Mouse (Mus musculus) midbrain, embryonic 10.5 days (tissue): ENCODE measurements at regions not wholly inside any gene's neighbourhood (a gene's known extent, or its start where the extent isn't known, plus 50 kb on each side); places are given as distances from the start of the nearest gene placed in this dataset.

ENCODE experiments used
- DNase-seq: peaks from one replicate; pipeline ENCODE4 v3.0.0-alpha.2; 2017; ENCODE audit warnings: low spot score
- H3K27ac ChIP-seq: fragments of 300-500 bp; sonication (generic); replicated peaks from 2 replicates; pipeline ENCODE4 v1.5.1; 2016; ENCODE audit warnings: mild to moderate bottlenecking
- H3K27me3 ChIP-seq: fragments of 300-500 bp; sonication (generic); 2 replicates; pipeline ENCODE4 v1.6.1; 2016; ENCODE audit warnings: low read depth, mild to moderate bottlenecking; ENCODE audit not compliant: poor library complexity, severe bottlenecking
- H3K36me3 ChIP-seq: fragments of 300-500 bp; sonication (generic); 2 replicates; pipeline ENCODE4 v1.6.1; 2016; ENCODE audit warnings: mild to moderate bottlenecking, moderate library complexity
- H3K4me1 ChIP-seq: fragments of 300-500 bp; sonication (generic); 2 replicates; pipeline ENCODE4 v1.6.1; 2016
- H3K4me3 ChIP-seq: fragments of 300-500 bp; sonication (generic); 2 replicates; pipeline ENCODE4 v1.5.1; 2016; ENCODE audit warnings: mild to moderate bottlenecking, moderate library complexity
- H3K9me3 ChIP-seq: fragments of 300-500 bp; sonication (generic); replicated peaks from 2 replicates; pipeline ENCODE4 v1.6.1; 2016; ENCODE audit warnings: mild to moderate bottlenecking
- WGBS: fragments of 180-500 bp; shearing (Covaris S2); methylation state at CpG from one replicate; pipeline ENCODE4 v1.1.7; 2016; 5-methylcytosine and 5-hydroxymethylcytosine counted together

DNA sequence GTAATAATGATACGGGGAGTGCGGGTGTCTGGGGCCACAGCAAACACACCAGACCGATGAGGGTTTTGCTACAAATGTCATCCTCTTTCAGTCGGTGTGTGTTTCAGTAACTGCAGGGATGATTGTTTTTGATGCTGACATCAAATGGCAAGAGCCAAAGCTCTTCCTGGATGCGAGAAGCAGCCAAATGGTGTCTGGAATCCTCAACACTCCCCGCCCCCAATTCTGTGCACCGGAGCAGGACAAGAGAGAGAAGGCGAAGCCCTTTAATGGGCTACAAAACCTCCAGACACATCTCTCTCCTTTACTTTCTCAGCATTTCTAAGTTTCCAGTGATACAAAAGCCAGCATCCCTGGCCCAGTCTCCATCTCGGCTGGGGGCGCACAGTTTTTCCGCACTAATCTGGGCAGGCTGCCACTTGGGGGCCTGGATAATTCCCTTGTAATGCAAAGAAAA is 94.1 kb upstream of the Fbxo11 start:
- Histone ChIP-seq H3K4me3 (peak overlapping the region; percentile 39), H3K9me3 (0 out of 2 replicates have a peak, but pooled peaks cover 6% of the 10 kb centered on the region), H3K36me3 (no peaks in the 10 kb centered on the region), H3K4me1 (peaks cover 24% of the 10 kb centered on the region), H3K27me3 (peaks cover 9% of the 10 kb centered on the region; the same call in 1 of the 2 replicates), H3K27ac (no peak overlapping the region)
- WGBS, result 3% methylated on average over 11 of the region's 11 CpGs
- peak; percentile 19 for DNase-seq

DNA sequence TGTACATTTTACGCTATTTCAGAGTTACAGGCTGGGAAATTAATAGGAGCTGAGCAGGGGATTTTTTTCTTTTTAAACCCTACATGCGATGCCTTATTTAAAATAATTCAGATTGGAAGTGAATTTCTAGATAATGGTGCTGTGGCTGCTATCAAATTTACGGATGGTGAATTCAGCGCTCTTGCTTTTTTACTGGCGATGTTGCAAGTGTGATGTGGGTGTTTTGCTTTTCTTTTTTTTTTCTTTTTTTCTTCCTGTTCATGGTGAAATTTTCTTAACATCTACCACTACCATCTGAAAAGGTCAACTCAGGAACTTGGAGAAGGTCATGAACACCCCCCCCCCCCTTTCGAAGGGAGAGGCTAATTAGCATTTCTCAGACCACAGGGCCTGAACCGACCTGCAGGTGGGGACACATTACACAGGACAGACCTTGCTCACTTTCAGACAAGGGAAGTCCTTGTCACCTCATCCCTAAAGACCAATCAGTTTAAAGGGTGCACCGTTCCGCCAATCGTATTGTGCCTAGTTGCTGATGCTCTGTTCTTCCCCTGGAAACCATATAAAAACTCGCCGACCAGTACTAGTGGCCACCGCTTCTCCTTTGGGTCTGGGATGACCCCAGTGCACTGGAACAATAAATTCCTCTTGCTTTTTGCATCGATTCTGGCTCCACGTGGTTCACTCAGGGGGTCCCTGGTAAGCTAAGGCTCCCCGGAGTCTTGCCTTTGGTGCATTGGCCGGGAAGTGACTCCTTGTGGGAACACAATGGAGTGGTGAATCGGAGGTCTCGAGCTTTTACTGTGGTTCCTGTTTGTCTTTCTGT is 95.0 kb upstream of the Fbxo11 start:
- 34% methylated on average over 19 of the region's 19 CpGs for WGBS
- 0 out of 2 replicates have a peak, but pooled peaks cover 6% of the 10 kb centered on the region for H3K9me3 ChIP-seq

DNA sequence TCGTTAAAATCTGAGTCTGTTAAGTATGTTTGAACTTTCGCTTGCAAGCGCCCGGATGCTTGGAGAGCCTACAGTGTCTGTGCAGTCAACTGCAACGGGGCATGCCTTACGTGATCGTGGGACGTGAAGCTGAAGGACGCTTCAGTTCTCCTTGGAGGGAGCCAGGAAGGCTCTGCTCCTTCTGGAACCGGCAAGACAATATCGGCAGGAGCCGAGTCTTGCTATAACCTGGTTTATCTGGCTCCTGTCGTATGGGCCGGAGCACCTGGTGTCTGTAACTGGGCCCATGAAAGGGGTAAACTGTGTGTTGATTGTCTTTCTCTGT is 95.5 kb upstream of the Fbxo11 start:
- Histone ChIP-seq H3K4me1 (peaks cover 24% of the 10 kb centered on the region), H3K36me3 (no peaks in the 10 kb centered on the region), H3K27me3 (peaks cover 9% of the 10 kb centered on the region; the same call in 1 of the 2 replicates), H3K27ac (no peak overlapping the region), H3K9me3 (0 out of 2 replicates have a peak, but pooled peaks cover 6% of the 10 kb centered on the region), H3K4me3 (peak overlapping the region; percentile 29; the same call in 1 of the 2 replicates)
- DNase-seq, result no peak
- WGBS, result 72% methylated on average over 14 of the region's 14 CpGs

More for the DNA sequence above, 95.0 kb upstream of the Fbxo11 start:
- Histone ChIP-seq H3K36me3 (no peaks in the 10 kb centered on the region), H3K4me1 (peaks cover 24% of the 10 kb centered on the region), H3K27me3 (peaks cover 9% of the 10 kb centered on the region; the same call in 1 of the 2 replicates), H3K4me3 (peak overlapping the region; percentile 39), H3K27ac (no peak overlapping the region)
- DNase-seq, result peak; percentile 14

DNA sequence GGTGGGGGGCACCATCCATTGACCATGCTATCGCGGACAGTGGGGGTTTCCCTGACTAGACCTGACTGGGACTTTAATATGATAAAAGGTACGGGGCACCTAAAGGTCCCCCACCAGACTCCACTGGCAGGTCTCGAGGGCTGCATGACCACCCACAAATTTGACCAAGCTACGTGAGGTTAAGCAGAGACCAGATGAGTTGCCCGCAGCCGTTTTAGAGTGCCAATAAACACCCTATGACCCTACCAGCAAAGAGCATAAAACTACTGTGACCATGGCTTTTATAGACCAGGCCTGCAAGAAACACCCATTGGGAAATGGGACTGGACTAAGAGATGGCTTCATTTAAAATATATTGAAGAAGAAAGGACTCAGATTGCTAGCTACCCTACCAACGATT is 96.7 kb upstream of the Fbxo11 start:
- Histone ChIP-seq H3K9me3 (0 out of 2 replicates have a peak, but pooled peaks cover 5% of the 10 kb centered on the region), H3K27ac (no peak overlapping the region), H3K27me3 (peaks cover 9% of the 10 kb centered on the region; the same call in 1 of the 2 replicates), H3K4me1 (peaks cover 24% of the 10 kb centered on the region), H3K36me3 (no peaks in the 10 kb centered on the region), H3K4me3 (no peak overlapping the region)
- no peak for DNase-seq
- WGBS, result 94% methylated on average over 8 of the region's 8 CpGs

DNA sequence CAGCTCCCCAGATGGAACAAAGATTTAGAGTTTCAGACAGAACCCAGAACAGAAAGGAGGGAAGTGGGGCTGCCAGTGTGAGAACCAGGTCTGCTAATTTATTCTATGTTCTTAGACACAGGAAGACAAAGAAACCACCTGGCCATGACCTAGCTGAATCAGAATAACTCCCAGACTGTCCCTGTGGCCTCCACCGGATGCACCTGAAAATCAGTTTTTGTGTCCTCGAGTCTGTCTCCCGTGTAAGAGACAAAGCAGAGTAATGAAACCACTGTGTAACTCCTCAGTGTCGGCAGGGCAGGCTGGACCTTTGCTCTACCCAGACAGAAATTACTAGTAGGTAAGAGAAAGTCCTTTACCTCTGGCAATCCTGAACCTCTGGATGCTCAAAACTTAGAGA is 99.7 kb upstream of the Fbxo11 start:
- Histone ChIP-seq H3K27me3 (0 out of 2 replicates have a peak, but pooled peaks cover under 1% of the 10 kb centered on the region), H3K9me3 (no peaks in the 10 kb centered on the region), H3K4me3 (no peak overlapping the region), H3K4me1 (peaks cover 7% of the 10 kb centered on the region), H3K36me3 (no peaks in the 10 kb centered on the region), H3K27ac (no peak overlapping the region)
- WGBS, result 85% methylated on average over 4 of the region's 4 CpGs
- no peak for DNase-seq

DNA sequence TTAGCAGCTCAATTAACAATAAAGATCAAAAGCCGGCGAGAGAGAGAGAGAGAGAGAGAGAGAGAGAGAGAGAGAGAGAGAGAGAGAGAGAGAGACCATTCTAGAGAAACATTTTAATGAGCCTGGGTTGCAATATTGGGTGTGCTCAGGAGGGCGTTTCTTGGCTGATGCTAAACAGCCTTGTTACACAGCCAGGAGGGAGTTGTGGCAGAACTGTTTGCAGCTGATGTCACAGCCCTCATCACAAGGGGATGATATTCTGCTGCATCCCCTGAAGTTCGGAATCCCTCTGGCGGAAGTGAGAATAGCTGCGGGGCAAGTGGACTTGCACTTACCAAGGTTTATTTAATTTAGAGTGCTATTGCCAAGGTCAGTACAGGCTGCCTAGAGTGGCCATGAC is 100.7 kb upstream of the Fbxo11 start:
- no peaks in the 10 kb centered on the region for H3K27me3 ChIP-seq
- no peaks in the 10 kb centered on the region for H3K36me3 ChIP-seq
- no peak for DNase-seq
- 92% methylated on average over 6 of the region's 6 CpGs for WGBS
- no peaks in the 10 kb centered on the region for H3K4me1 ChIP-seq
- H3K4me3 ChIP-seq, result no peak overlapping the region
- no peak overlapping the region for H3K27ac ChIP-seq
- no peaks in the 10 kb centered on the region for H3K9me3 ChIP-seq

DNA sequence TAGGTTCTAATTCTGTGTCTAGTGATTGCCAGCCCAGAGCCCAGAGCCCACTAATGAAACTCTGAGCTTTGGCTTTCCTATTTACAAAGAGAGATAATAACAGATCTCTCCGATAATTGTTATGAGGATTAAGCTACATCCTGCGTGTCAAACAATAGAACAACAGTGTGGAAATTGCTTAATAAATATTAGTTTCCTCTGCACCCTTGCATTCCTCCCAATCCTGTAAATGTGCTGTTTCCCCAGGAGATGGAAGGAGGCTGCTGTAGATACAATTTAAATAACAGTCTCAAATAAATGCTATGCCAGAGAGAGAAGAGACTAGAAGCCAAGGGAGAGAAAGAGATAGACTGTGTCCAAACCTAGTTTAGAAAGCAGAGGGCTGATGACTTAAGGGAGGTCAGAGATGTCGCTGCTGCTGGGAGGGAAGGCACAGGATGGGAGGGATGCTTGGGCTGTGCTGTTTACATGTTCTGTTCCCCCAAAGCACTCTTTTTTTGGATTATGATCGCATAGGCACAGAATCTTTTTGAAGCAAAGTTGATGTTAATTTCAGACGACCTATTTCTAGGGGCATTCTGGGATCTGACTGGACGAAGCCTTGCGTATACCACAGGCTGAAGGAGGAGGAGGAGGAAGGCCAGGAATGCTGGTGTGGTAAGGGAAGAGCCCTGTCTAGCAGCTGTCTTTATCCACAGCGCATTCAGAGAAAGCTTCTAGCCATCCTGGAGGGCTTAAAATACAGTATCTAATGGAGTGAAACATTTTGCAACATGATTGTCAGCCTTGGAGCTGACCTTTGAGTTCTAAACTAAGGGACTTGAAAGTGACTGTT is 103.4 kb upstream of the Fbxo11 start:
- WGBS, result 84% methylated on average over 8 of the region's 8 CpGs

DNA sequence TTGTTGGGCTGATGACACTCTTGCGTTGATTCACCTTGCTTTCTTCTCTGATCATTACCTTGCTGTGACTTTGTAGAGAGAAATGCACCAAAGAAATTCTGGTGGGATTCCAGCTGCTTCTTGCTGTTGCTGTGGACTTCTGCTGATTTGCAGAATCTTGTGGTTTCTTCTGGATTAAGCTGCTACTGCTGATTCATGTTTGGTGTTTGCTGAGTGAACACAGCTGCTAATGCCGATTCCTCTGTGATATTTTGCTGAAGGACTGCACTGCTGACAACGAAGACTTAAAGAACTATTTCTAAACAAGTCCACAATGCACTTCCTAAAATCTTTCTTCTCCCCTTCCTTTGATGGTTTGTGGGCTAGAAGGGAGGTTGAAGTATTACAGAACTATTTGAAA is 106.5 kb upstream of the Fbxo11 start:
- Histone ChIP-seq H3K36me3 (no peaks in the 10 kb centered on the region), H3K27me3 (no peaks in the 10 kb centered on the region), H3K4me3 (no peak overlapping the region), H3K27ac (no peak overlapping the region), H3K4me1 (no peaks in the 10 kb centered on the region), H3K9me3 (no peaks in the 10 kb centered on the region)
- DNase-seq, result no peak
- 91% methylated on average over 3 of the region's 3 CpGs for WGBS

More for the DNA sequence above, 103.4 kb upstream of the Fbxo11 start:
- Histone ChIP-seq H3K9me3 (no peaks in the 10 kb centered on the region), H3K36me3 (no peaks in the 10 kb centered on the region), H3K4me1 (no peaks in the 10 kb centered on the region), H3K4me3 (no peak overlapping the region), H3K27ac (no peak overlapping the region), H3K27me3 (no peaks in the 10 kb centered on the region)
- DNase-seq, result no peak

DNA sequence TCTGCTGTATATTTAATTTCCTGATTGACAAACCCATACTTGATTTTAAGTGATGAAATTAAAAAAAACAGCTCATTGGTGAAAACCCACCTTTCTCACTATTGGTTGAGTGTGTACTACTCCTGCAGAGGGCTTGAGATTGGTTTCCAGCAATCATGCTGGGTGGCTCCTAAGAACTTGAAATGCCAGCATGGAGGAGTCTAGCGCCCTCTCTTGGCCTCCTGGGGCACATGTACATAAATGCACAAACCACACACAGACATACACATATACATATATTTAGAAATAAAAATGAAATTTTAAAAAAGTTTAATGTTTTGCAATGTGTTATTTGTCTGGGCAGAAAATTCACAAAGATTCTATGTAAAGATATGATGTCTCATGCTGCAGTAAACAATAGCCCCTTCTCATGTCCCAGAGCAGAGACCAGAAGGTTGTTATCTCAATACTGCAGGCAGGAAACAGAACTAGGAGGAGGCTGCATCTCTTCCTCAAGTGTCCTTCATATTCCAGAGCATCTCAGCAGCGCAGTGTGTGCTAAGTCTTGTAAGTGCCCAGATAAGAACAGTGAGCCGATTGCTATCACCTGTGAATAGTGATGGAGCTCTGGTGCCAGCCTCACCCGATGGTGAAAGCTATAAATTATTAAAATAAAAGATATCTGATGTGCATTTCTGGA is 108.4 kb upstream of the Fbxo11 start:
- Histone ChIP-seq H3K9me3 (no peaks in the 10 kb centered on the region), H3K4me1 (no peaks in the 10 kb centered on the region), H3K27ac (no peak overlapping the region), H3K4me3 (no peak overlapping the region), H3K36me3 (no peaks in the 10 kb centered on the region), H3K27me3 (no peaks in the 10 kb centered on the region)
- no peak for DNase-seq
- WGBS, result 86% methylated on average over 4 of the region's 4 CpGs

DNA sequence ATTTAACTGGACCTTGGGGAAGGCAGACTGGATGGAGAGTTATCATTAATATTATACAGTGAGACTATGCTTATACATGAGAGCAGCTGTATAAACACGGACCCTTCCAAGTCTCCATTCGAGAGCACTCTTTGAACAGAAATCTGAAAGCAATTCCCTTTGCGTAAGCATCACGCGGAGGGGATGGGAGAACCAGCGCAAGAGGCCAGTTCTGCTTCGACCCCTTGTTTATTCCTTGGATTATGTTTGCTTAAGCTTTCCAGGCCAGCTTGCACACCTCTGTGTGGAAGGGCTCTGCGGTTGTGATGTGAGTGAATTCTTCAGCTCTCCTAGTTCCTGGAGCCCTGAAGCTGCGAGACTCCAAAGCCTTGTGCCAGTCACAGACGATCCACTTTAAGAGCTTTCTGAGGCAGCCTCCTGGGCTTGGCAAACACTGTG is 109.2 kb upstream of the Fbxo11 start:
- Histone ChIP-seq H3K4me1 (no peaks in the 10 kb centered on the region), H3K4me3 (no peak overlapping the region), H3K9me3 (no peaks in the 10 kb centered on the region), H3K27me3 (no peaks in the 10 kb centered on the region), H3K36me3 (no peaks in the 10 kb centered on the region), H3K27ac (no peak overlapping the region)
- DNase-seq, result no peak
- 80% methylated on average over 10 of the region's 10 CpGs for WGBS

DNA sequence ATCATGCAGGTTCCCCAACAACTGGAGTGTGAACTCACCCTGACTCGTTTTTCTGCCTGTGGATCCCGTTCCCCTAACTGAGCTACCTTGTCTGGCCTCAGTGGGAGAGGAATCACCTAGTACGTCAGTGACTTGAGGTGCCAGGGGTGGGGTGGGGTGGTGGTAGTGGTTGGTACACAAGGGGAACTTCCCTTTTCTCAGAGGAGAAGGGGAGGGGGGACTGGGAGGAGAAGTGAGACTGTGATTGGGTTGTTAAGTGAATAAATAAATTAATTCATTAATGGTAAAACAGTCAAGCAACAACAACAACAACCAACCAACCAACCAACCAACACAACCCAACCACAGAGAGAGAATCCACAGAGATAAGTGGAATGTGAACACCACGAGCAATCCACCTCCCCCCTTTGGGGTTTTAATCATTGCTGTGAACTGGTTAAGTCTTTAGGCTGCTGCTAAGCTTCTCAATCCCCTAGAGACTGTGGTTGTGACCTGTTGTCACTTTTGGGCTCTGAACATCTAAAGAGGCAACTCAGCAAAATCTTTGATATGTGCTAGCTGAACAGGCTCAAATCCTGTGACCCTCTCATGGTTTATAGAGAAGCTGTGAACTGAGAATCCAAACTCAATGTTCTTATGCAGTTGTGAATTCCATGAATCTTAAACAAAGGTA is 111.0 kb upstream of the Fbxo11 start:
- no peak overlapping the region for H3K27ac ChIP-seq
- no peaks in the 10 kb centered on the region for H3K36me3 ChIP-seq
- no peaks in the 10 kb centered on the region for H3K4me1 ChIP-seq
- WGBS, result 84% methylated on average over 4 of the region's 4 CpGs
- no peaks in the 10 kb centered on the region for H3K27me3 ChIP-seq
- H3K4me3 ChIP-seq, result no peak overlapping the region
- no peak for DNase-seq
- no peaks in the 10 kb centered on the region for H3K9me3 ChIP-seq

DNA sequence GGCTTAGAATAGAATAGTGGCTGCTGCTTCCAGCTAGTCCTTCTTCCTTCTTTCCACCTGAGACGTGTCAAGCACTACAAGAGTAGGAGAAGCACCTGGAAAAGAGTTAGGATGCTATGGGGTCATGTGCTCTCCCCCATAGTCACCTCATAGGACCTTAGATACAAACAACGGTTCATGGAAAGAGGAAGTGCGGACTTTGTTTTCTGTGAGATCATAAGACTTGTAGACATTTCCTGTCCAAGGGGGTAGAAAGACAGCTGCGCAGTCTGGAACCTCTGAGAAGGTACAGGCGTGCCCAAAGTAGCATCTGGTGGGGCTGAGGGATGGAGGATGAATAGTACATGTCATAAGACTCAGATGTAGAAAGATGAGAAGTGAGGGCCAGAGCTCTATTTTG is 125.6 kb upstream of the Fbxo11 start:
- no peaks in the 10 kb centered on the region for H3K27me3 ChIP-seq
- no peak overlapping the region for H3K27ac ChIP-seq
- no peaks in the 10 kb centered on the region for H3K9me3 ChIP-seq
- H3K36me3 ChIP-seq, result no peaks in the 10 kb centered on the region
- no peak overlapping the region for H3K4me3 ChIP-seq
- 92% methylated on average over 5 of the region's 5 CpGs for WGBS
- no peaks in the 10 kb centered on the region for H3K4me1 ChIP-seq
- DNase-seq, result no peak
